Mouse (Mus musculus) lung, postnatal 0 days (tissue): ENCODE results near the gene Fbn1. TPM values are rescaled to one million over a fixed set of nuclear protein-coding genes. Genes with fewer than 3 reads are reported as not detected.

Experiments
- ATAC-seq: fragments of 200-750 bp; cut with Nextera tagmentation; 2 replicates; pipeline ENCODE4 v1.8.0; 2017; ENCODE audit warnings: moderate library complexity
- DNase-seq: peaks from one replicate; pipeline ENCODE4 v3.0.0-alpha.2; 2016; ENCODE audit warnings: low spot score
- H3K27ac ChIP-seq: fragments of 300-500 bp; sonication (generic); 2 replicates; pipeline ENCODE4 v1.5.1; 2014; ENCODE audit warnings: antibody characterized with exemption, mild to moderate bottlenecking, low read length, mixed read lengths
- H3K27me3 ChIP-seq: fragments of 300-500 bp; sonication (generic); replicated peaks from 2 replicates; pipeline ENCODE4 v1.6.1; 2014; ENCODE audit warnings: low read length, mixed read lengths; ENCODE audit not compliant: insufficient read depth
- H3K36me3 ChIP-seq: fragments of 300-500 bp; sonication (generic); 2 replicates; pipeline ENCODE4 v1.6.1; 2014; ENCODE audit warnings: low read length, mixed read lengths; ENCODE audit not compliant: insufficient read depth
- H3K4me1 ChIP-seq: fragments of 300-500 bp; sonication (generic); 2 replicates; pipeline ENCODE4 v1.6.1; 2014; ENCODE audit warnings: antibody characterized with exemption, low read depth, low read length, mixed read lengths; ENCODE audit not compliant: insufficient read depth
- H3K4me2 ChIP-seq: fragments of 300-500 bp; sonication (generic); replicated peaks from 2 replicates; pipeline ENCODE4 v1.6.1; 2014; ENCODE audit warnings: low read depth, mild to moderate bottlenecking, low read length, moderate library complexity, mixed read lengths
- H3K4me3 ChIP-seq: fragments of 300-500 bp; sonication (generic); 2 replicates; pipeline ENCODE4 v1.5.1; 2014; ENCODE audit warnings: low read depth, low read length
- H3K9ac ChIP-seq: fragments of 300-500 bp; sonication (generic); replicated peaks from 2 replicates; pipeline ENCODE4 v1.6.1; 2014; ENCODE audit warnings: low read depth, mild to moderate bottlenecking
- H3K9me3 ChIP-seq: fragments of 300-500 bp; sonication (generic); 2 replicates; pipeline ENCODE4 v1.6.1; 2016; ENCODE audit warnings: low read length, mixed read lengths
- CTCF ChIP-seq: IDR thresholded peaks from 2 replicates; pipeline ENCODE4 v1.5.1; 2016; ENCODE audit warnings: antibody characterized with exemption, mild to moderate bottlenecking
- EP300 ChIP-seq: IDR thresholded peaks from 2 replicates; pipeline ENCODE4 v1.6.1; 2016; ENCODE audit warnings: antibody characterized with exemption, mild to moderate bottlenecking, control low read depth
- WGBS: fragments of 180-500 bp; shearing (Covaris S2); extraction: QIAGEN DNeasy Blood & Tissue Kit; methylation state at CpG from one replicate; pipeline ENCODE4 v1.1.7; 2014; 5-methylcytosine and 5-hydroxymethylcytosine counted together
- polyA plus RNA-seq: library from polyadenylated mRNA; unstranded; fragments of >200 nt; fragmentation: Nextera tagmentation; extraction: Ambion mirVana; gene quantifications from 2 replicates; pipeline ENCODE4 v1.2.1, GENCODE M21; 2015

Fbn1 gene
- polyA plus RNA-seq, 1 experiment from 2014 or later, result 23.6 TPM

- Histone ChIP-seq H3K9ac (no peak overlapping the region), H3K4me3 (no peak overlapping the region), H3K27me3 (no peaks in the 10 kb centered on the region), H3K27ac (no peak overlapping the region), H3K36me3 (no peaks in the 10 kb centered on the region), H3K4me1 (peaks cover 4% of the 10 kb centered on the region; the same call in 1 of the 2 replicates), H3K9me3 (no peaks in the 10 kb centered on the region), H3K4me2 (no peak overlapping the region)
- 33% methylated on average over 2 of the region's 2 CpGs for WGBS
- TF ChIP-seq CTCF, result no peak
- TF ChIP-seq EP300, result no peak
- no peak for DNase-seq
- ATAC-seq, result no peak
Observed at GRCm38 (mm10) chr2:125380086-125380485, 127.7 kb downstream of the Fbn1 start.

GRCm38 (mm10) chr2:125379206-125379605, 128.6 kb downstream of the Fbn1 start:
- H3K4me3 ChIP-seq, result no peak overlapping the region
- H3K27me3 ChIP-seq, result no peaks in the 10 kb centered on the region
- H3K9ac ChIP-seq, result no peak overlapping the region
- no peak overlapping the region for H3K27ac ChIP-seq
- ATAC-seq, result no peak
- H3K4me2 ChIP-seq, result no peak overlapping the region
- no peaks in the 10 kb centered on the region for H3K36me3 ChIP-seq
- DNase-seq, result no peak
- H3K4me1 ChIP-seq, result peaks cover 4% of the 10 kb centered on the region; the same call in 1 of the 2 replicates
- WGBS, result 83% methylated on average over 2 of the region's 2 CpGs
- TF ChIP-seq EP300 (no peak), CTCF (peak; percentile 33; the same call in 1 of the 2 replicates)
- no peaks in the 10 kb centered on the region for H3K9me3 ChIP-seq

- Histone ChIP-seq H3K9ac (no peak overlapping the region), H3K27ac (no peak overlapping the region), H3K4me2 (no peak overlapping the region), H3K4me3 (no peak overlapping the region), H3K27me3 (no peaks in the 10 kb centered on the region), H3K9me3 (no peaks in the 10 kb centered on the region), H3K36me3 (no peaks in the 10 kb centered on the region), H3K4me1 (0 out of 2 replicates have a peak, but pooled peaks cover 4% of the 10 kb centered on the region)
- WGBS, result 78% methylated on average over 5 of the region's 5 CpGs
- TF ChIP-seq EP300 (no peak), CTCF (no peak)
- no peak for ATAC-seq
- DNase-seq, result no peak
Observed at GRCm38 (mm10) chr2:125375926-125376325, 131.9 kb downstream of the Fbn1 start.

- whole genome bisulfite sequencing, result 85% methylated on average over 10 of the region's 10 CpGs
- H3K4me2 ChIP-seq, result no peak overlapping the region
- peaks cover 5% of the 10 kb centered on the region; the same call in 1 of the 2 replicates for H3K36me3 ChIP-seq
- H3K27me3 ChIP-seq, result no peaks in the 10 kb centered on the region
- TF ChIP-seq EP300 (no peak), CTCF (no peak)
- DNase-seq (no peak), ATAC-seq (no peak)
- no peaks in the 10 kb centered on the region for H3K9me3 ChIP-seq
- H3K27ac ChIP-seq, result no peak overlapping the region
- H3K4me3 ChIP-seq, result no peak overlapping the region
- no peaks in the 10 kb centered on the region for H3K4me1 ChIP-seq
- no peak overlapping the region for H3K9ac ChIP-seq
Observed at GRCm38 (mm10) chr2:125375301-125375700, 132.5 kb downstream of the Fbn1 start.

- Histone ChIP-seq H3K4me3 (no peak overlapping the region), H3K4me2 (no peak overlapping the region), H3K27ac (no peak overlapping the region), H3K36me3 (peaks cover 5% of the 10 kb centered on the region; the same call in 1 of the 2 replicates), H3K27me3 (no peaks in the 10 kb centered on the region), H3K9ac (no peak overlapping the region), H3K4me1 (no peaks in the 10 kb centered on the region), H3K9me3 (no peaks in the 10 kb centered on the region)
- TF ChIP-seq EP300 (no peak), CTCF (no peak)
- no peak for ATAC-seq
- WGBS, result 85% methylated on average over 8 of the region's 8 CpGs
- no peak for DNase-seq
Observed at GRCm38 (mm10) chr2:125369666-125370065, 138.1 kb downstream of the Fbn1 start.

GRCm38 (mm10) chr2:125368616-125369015, 139.2 kb downstream of the Fbn1 start:
- ATAC-seq, result peak; percentile 57
- 56% methylated on average over 4 of the region's 4 CpGs for WGBS
- peak; percentile 59 for DNase-seq
- no peak for TF ChIP-seq CTCF
- peak; percentile 7; the same call in 1 of the 2 replicates for TF ChIP-seq EP300
- Histone ChIP-seq H3K36me3 (peaks cover 5% of the 10 kb centered on the region; the same call in 1 of the 2 replicates), H3K4me3 (no peak overlapping the region), H3K27ac (0 out of 2 replicates have a peak overlapping the region, but pooled peaks have one; percentile 11), H3K9ac (no peak overlapping the region), H3K4me1 (no peaks in the 10 kb centered on the region), H3K27me3 (no peaks in the 10 kb centered on the region), H3K9me3 (no peaks in the 10 kb centered on the region), H3K4me2 (no peak overlapping the region)

GRCm38 (mm10) chr2:125361661-125362060, 146.1 kb downstream of the Fbn1 start:
- no peak for DNase-seq
- no peak for ATAC-seq
- H3K4me1 ChIP-seq, result peaks cover under 1% of the 10 kb centered on the region; the same call in 1 of the 2 replicates
- H3K27me3 ChIP-seq, result no peaks in the 10 kb centered on the region
- TF ChIP-seq CTCF, result no peak
- no peak for TF ChIP-seq EP300
- WGBS, result 68% methylated on average over 4 of the region's 4 CpGs
- H3K4me2 ChIP-seq, result no peak overlapping the region
- H3K9ac ChIP-seq, result no peak overlapping the region
- peaks cover 10% of the 10 kb centered on the region; the same call in 1 of the 2 replicates for H3K36me3 ChIP-seq
- H3K9me3 ChIP-seq, result no peaks in the 10 kb centered on the region
- H3K4me3 ChIP-seq, result no peak overlapping the region
- H3K27ac ChIP-seq, result no peak overlapping the region
